9 mouse cellular contexts compared by ENCODE assay signal in genomic region chr13:51800921-51801320, GRCm38 (mm10). TPM values are rescaled to one million over a fixed set of nuclear protein-coding genes. Genes with fewer than 3 reads are reported as not detected.
DNase-seq lines count a peak whose midpoint lies in the region; ATAC-seq and TF ChIP-seq lines count a peak whose summit lies in the region.
"Had no signal": no experiment of that assay in that cellular context is flagged by ENCODE, and none has a peak within 500 bp of the region (broad histone marks: within the 10 kb centered on the region; RNA-seq: fewer than 3 reads in every experiment).

No protein-coding gene starts in this region.

- peak; percentile 50; the same call in 1 of the 2 replicates for ATAC-seq in forebrain, embryonic 13.5 days
- peak; percentile 79 for ATAC-seq in granulocyte monocyte progenitor cell, adult 5-6 weeks (replicated peaks; ENCODE audit: poor library complexity, severe bottlenecking)

- TF ChIP-seq POLR2A in olfactory bulb, adult 2 months (IDR thresholded peaks at IDR 0.05; ENCODE audit: insufficient read depth, low read depth, low read length) = no peak

- no peak for TF ChIP-seq CTCF in olfactory bulb, adult 2 months (IDR thresholded peaks at IDR 0.05; ENCODE audit: insufficient read depth, low read depth, low read length)

- no peaks in the 10 kb centered on the region for H3K27me3 ChIP-seq in forebrain, embryonic 13.5 days
- H3K27me3 ChIP-seq in forebrain, embryonic 10.5 days (ENCODE audit: poor library complexity, severe bottlenecking) = peaks cover 9% of the 10 kb centered on the region; the same call in 1 of the 2 replicates

- no peak overlapping the region for H3K4me2 ChIP-seq in forebrain, embryonic 13.5 days

- 73% methylated on average over 9 of the region's 9 CpGs for WGBS in forebrain, embryonic 13.5 days
- WGBS in forebrain, embryonic 10.5 days = 76% methylated on average over 9 of the region's 9 CpGs
- 54% methylated on average over 9 of the region's 9 CpGs for WGBS in olfactory bulb, adult 2 months

- DNase-seq in forebrain, embryonic 10.5 days (ENCODE audit: extremely low spot score, low spot score) = no peak
- peak; percentile 82 to 86 for DNase-seq in B cell, adult 2 months
- no peak for DNase-seq in testis, postnatal 10 days (ENCODE audit: low spot score)
- no peak for DNase-seq in cerebellum, adult 9-10 months
- DNase-seq in embryo, embryonic 10 days (ENCODE audit: low spot score) = no peak

- H3K4me3 ChIP-seq in forebrain, embryonic 13.5 days = no peak overlapping the region
- H3K4me3 ChIP-seq in forebrain, embryonic 10.5 days = no peak overlapping the region
- no peak overlapping the region for H3K4me3 ChIP-seq in olfactory bulb, adult 2 months (ENCODE audit: insufficient read depth, low read depth, low read length)
- H3K4me3 ChIP-seq: erythroblast, embryonic 14.5 days had no signal

- no peaks in the 10 kb centered on the region for H3K36me3 ChIP-seq in forebrain, embryonic 13.5 days (ENCODE audit: poor library complexity, severe bottlenecking)
- no peaks in the 10 kb centered on the region for H3K36me3 ChIP-seq in forebrain, embryonic 10.5 days (replicated peaks)

- no peak overlapping the region for H3K9ac ChIP-seq in forebrain, embryonic 13.5 days

- H3K27ac ChIP-seq in forebrain, embryonic 13.5 days = peak overlapping the region; percentile 75
- no peak overlapping the region for H3K27ac ChIP-seq in forebrain, embryonic 10.5 days
- peak overlapping the region; percentile 27; the same call in 1 of the 2 replicates for H3K27ac ChIP-seq in olfactory bulb, adult 2 months (ENCODE audit: insufficient read depth, low read depth, low read length)

- H3K4me1 ChIP-seq in forebrain, embryonic 13.5 days = peaks cover 9% of the 10 kb centered on the region
- peaks cover 5% of the 10 kb centered on the region; the same call in 1 of the 2 replicates for H3K4me1 ChIP-seq in forebrain, embryonic 10.5 days
- H3K4me1 ChIP-seq in olfactory bulb, adult 2 months (ENCODE audit: control insufficient read depth, insufficient read depth, low read length) = peaks cover 35% of the 10 kb centered on the region

- no peaks in the 10 kb centered on the region for H3K9me3 ChIP-seq in forebrain, embryonic 13.5 days (replicated peaks)
- no peaks in the 10 kb centered on the region for H3K9me3 ChIP-seq in forebrain, embryonic 10.5 days

RNA-seq across cellular contexts. Expression of gene Sema4d, which starts 7.4 kb away (rescaled TPM):
- 10.8 TPM in 2 replicates for polyA plus RNA-seq in forebrain, embryonic 13.5 days (2015; fragmentation: Nextera tagmentation; extraction: Ambion mirVana)
- polyA plus RNA-seq in forebrain, embryonic 10.5 days (2016; fragmentation: Nextera tagmentation; extraction: Ambion mirVana) = 8.0 and 8.4 TPM in 2 replicates
- total RNA-seq in granulocyte monocyte progenitor cell, adult 5-6 weeks (2014; fragmentation: Nextera tagmentation) = 31.5 and 32.8 TPM in 2 replicates
- total RNA-seq in granulocyte monocyte progenitor cell, adult 5-6 weeks (2017) = 8.3 and 9.9 TPM in 2 replicates
- 104 TPM in 1 of 2 replicates, not detected in the other for polyA plus RNA-seq in olfactory bulb, adult 2 months (2012; ENCODE audit: insufficient read depth, insufficient read length, low replicate concordance, missing spikeins)

RNA-seq across cellular contexts. Expression of gene Gadd45g, which starts 45.6 kb away (rescaled TPM):
- 235 and 252 TPM in 2 replicates for polyA plus RNA-seq in forebrain, embryonic 13.5 days (2015; fragmentation: Nextera tagmentation; extraction: Ambion mirVana)
- 102 and 107 TPM in 2 replicates for polyA plus RNA-seq in forebrain, embryonic 10.5 days (2016; fragmentation: Nextera tagmentation; extraction: Ambion mirVana)
- 0.60 and 1.8 TPM in 2 replicates for total RNA-seq in granulocyte monocyte progenitor cell, adult 5-6 weeks (2014; fragmentation: Nextera tagmentation)
- total RNA-seq in granulocyte monocyte progenitor cell, adult 5-6 weeks (2017) = 3.3 and 7.0 TPM in 2 replicates
- not detected in 2 replicates for polyA plus RNA-seq in olfactory bulb, adult 2 months (2012; ENCODE audit: insufficient read depth, insufficient read length, low replicate concordance, missing spikeins)

Comparison
In these comparisons a context has a peak if more than half of its experiments do, and no peak if none do; other contexts are left out.
1. DNase-seq: peak in B cell, adult 2 months (2 of 2); none in forebrain, embryonic 10.5 days (single experiment), testis, postnatal 10 days (single experiment), cerebellum, adult 9-10 months (single experiment) and embryo, embryonic 10 days (single experiment).
2. RNA of gene Gadd45g, which starts 45.6 kb away (polyA plus RNA-seq): 235 to 252 TPM in forebrain, embryonic 13.5 days and 102 to 107 TPM in forebrain, embryonic 10.5 days; not detected in olfactory bulb, adult 2 months; every median in the first group is over 100 times any median in the second.